Mouse (Mus musculus): ENCODE data around the gene Tppp2. TPM values are rescaled to one million over a fixed set of nuclear protein-coding genes. Genes with fewer than 3 reads are reported as not detected.

Gene Tppp2
- polyA plus RNA-seq (2017; shearing (Covaris generic)): not detected

DNA sequence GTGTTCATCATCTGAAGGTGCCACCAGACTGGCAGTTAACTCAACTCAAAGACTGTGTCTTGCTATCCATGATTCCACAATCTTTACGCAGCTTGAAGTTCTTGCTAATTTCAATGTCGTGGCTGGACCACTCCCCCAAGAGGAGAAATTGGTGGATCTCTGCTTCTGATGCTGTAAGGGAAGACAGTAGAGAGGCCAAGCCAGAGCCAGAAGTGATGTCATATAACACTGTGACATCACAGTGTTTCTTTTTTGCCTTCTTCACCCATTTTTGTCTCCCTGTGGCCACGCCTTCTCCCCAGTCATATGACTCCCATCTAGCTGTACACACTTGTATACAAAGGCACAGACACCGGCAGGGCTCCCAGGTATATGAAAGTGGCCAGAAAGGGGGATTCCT lies at the start of gene Tppp2:
Gene Tppp2, plus strand, starts transcription at position 301 of the 400 bp plus-strand sequence.

DNA sequence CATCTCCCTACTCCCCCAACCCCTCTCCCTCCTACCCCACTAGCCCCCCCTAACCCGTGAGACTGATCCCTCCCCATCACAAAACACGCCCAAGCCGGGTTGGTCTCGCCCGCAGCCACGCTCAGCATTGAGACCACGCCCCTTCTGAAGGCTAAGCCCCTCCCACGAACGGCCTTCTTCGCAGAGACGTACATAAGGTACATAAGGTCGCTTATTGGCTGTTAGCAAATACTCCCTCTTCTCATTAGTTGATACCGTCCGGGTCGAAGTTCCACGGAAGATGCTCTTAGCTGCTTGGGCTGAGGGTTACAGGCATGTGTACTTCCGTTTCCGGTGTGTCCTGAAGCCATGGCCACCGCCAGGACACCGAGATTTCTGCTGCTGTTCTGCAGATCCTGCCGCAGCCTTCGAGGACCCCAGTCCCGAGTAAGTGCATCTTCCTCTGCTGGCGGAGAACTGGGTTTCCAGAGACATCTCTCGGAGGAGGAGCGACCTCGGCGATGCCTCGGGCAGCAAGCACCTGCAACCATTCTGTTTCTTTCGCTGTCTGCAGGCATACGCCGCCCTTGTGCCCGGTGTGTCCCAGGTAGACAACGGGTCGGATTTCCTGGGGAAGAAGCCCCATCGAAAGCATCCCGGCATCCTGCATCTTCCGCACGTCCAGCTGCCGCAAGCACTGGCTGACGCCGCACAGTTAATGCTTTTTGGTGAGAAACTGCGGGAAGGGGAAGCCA lies 33.5 kb upstream of the Tppp2 start, which contains the start of gene Mettl17:
Gene Mettl17, plus strand, starts transcription at position 245 of the 734 bp plus-strand sequence.

DNA sequence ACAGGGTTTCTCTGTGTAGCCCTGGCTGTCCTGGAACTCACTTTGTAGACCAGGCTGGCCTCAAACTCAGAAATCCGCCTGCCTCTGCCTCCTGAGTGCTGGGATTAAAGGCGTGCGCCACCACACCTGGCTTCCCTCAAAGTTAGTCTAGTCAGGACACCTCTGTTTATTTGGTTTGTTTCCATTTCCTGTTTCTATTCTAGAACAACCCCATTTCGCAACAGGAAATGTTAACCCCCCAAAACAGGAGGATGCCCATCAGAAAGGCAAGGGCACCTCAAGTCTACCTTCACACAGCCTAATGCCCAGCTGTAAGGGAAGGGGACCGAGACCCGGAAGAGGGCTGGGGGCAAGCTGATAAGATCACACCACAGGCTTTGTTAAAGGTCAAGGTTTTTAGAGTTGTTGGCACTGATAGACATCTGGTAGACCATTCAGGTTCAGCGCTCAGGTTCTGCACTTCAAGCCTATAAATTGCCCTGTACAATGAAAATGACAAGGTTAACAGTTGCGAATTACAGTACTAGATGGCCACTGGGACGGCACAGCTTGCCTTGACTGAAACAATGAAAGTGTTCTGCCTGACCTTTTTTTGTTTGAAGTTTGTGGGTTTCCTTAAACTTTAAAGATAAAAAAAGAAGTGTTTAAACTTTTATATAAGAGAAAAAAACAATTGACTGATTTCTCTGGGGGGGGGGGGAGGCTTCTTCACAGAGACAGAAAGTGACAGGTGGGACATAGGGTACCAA lies 25.9 kb upstream of the Tppp2 start, which contains the start of gene Slc39a2:
Gene Slc39a2, plus strand, starts transcription at position 699 of the 749 bp plus-strand sequence.

DNA sequence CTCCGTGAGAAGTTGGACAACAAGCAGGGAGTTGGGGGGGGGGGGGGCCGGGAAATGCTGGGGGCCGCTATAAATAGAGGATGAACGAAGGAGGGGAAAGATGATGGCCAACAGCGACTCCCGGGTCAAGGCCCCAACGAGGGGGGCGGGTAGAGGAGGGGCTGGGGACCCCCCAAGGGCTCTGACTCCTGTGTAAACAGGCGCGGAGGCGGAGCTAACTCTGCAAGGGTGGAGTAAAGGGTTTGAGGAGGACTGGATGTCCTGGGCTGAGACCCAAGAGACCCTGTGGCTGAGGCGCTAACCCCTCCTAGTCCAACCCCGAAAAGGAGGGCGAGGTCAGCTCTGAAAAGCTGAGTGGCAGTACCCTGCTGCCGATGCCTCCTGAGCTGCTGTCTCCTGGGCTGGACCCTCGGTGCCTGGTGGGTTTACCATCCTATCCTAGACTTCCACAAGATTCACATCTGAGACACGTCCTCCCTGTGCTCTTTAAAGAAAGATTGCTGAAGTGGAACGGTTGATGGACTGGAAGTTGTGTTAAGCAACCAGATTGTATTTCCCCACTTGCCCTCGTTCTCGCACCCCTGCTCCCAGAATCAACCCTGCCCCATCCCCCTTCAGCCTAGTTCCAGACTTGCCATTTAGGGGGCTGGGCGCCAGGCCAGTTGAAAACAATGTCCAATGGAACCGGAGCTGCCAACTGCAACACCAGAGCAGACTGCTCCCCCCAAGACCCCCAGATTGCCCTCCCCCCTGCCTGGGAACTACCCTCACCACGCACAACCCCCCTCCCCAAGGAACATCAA lies 4.1 kb upstream of the Tppp2 start, which contains the start of gene Ndrg2:
Gene Ndrg2, minus strand, starts transcription at position 199 of the 803 bp plus-strand sequence.

DNA sequence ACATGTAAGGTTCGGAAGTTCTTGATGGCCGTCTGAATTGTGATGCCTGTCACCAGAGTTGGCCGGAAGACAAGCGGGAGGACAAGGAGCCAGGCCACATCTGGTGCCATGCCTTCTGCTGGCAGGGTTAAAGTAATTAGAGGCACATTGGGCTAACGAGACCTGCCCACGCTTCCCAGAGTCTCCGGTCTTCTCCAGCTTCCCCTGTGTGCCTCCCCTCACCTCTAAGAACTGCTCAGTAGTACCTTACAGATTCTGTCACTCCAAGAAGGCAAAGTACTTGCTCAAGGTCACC lies 4.3 kb downstream of the Tppp2 start, which contains the start of gene Rnase13:
Gene Rnase13, minus strand, starts transcription at position 203 of the 295 bp plus-strand sequence.

Other genes starting within 250 kb of the Tppp2 start
- gene Gm17079, start 223.0 kb upstream of the Tppp2 start, polyA plus RNA-seq (2017; shearing (Covaris generic)): not detected
- not detected for gene Gm5800, start 201.2 kb upstream of the Tppp2 start, polyA plus RNA-seq (2017; shearing (Covaris generic))
- gene Ang4, start 144.8 kb upstream of the Tppp2 start, polyA plus RNA-seq (2017; shearing (Covaris generic)): not detected
- not detected for gene AY358078, start 118.4 kb upstream of the Tppp2 start, polyA plus RNA-seq (2017; shearing (Covaris generic))
- gene Ear6, start 64.7 kb upstream of the Tppp2 start, polyA plus RNA-seq (2017; shearing (Covaris generic)): 1 to 10 TPM in 1 of 2 experiments, under 1 TPM in 1; 0.79 to 3.5 TPM
- gene Mettl17, start 33.6 kb upstream of the Tppp2 start, polyA plus RNA-seq (2017; shearing (Covaris generic)): 10 to 100 TPM; 56.3 to 79.3 TPM
- under 1 TPM; 0.23 to 0.50 TPM for gene Slc39a2, start 25.5 kb upstream of the Tppp2 start, polyA plus RNA-seq (2017; shearing (Covaris generic))
- gene Ndrg2, start 4.3 kb upstream of the Tppp2 start, polyA plus RNA-seq (2017; shearing (Covaris generic)): 10 to 100 TPM; 34.6 to 36.6 TPM
- gene Rnase13, start 4.3 kb downstream of the Tppp2 start, polyA plus RNA-seq (2017; shearing (Covaris generic)): not detected
- gene Arhgef40, start 66.3 kb downstream of the Tppp2 start, polyA plus RNA-seq (2017; shearing (Covaris generic)): 1 to 10 TPM in 1 of 2 experiments, under 1 TPM in 1; 0.58 to 2.6 TPM
- gene Tmem253, start 97.2 kb downstream of the Tppp2 start, polyA plus RNA-seq (2017; shearing (Covaris generic)): not detected
- gene Zfp219, start 102.3 kb downstream of the Tppp2 start, polyA plus RNA-seq (2017; shearing (Covaris generic)): 10 to 100 TPM; 12.7 to 20.2 TPM
- gene Olfr221, start 124.0 kb downstream of the Tppp2 start, polyA plus RNA-seq (2017; shearing (Covaris generic)): under 1 TPM in 1 of 2 experiments, not detected in 1; 0.36 TPM
- 100 to 1,000 TPM; 335 to 426 TPM for gene Hnrnpc, start 185.6 kb downstream of the Tppp2 start, polyA plus RNA-seq (2017; shearing (Covaris generic))
- gene Rpgrip1, start 192.3 kb downstream of the Tppp2 start, polyA plus RNA-seq (2017; shearing (Covaris generic)): 1 to 10 TPM; 5.2 to 6.4 TPM

Measured in activated CD4-positive, CD25-positive, alpha-beta regulatory T cell (primary cell).